Mouse (Mus musculus) urinary bladder, postnatal 4 days (tissue): ENCODE data around the gene Tshz2.

Experiments used
- DNase-seq, 2 experiments: peaks; one replicate each; pipeline ENCODE4 v3.0.0; 2021 to 2022; ENCODE audit warnings: low spot score in 2 of 2

The Tshz2 gene

DNA sequence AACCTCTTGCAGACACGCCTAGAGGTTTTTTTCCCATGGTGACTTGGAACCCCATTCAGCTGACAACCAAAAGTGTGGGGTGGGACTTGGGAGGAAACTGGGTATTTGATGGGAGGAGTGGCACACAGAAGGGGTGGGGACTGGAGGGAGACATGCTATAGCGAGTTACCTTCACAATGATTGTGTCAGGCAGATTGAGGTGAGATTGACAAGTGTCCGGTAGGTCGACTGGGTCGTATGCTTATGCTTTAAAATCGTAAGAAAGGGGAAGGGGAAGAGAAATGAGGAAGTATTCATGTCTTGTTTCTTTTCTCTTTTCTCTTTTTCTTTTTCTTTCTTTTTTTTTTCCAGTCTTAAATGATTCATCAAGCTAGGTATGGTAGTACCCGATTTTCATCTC, 236.7 kb downstream of the Tshz2 start:
- no peak for DNase-seq

DNA sequence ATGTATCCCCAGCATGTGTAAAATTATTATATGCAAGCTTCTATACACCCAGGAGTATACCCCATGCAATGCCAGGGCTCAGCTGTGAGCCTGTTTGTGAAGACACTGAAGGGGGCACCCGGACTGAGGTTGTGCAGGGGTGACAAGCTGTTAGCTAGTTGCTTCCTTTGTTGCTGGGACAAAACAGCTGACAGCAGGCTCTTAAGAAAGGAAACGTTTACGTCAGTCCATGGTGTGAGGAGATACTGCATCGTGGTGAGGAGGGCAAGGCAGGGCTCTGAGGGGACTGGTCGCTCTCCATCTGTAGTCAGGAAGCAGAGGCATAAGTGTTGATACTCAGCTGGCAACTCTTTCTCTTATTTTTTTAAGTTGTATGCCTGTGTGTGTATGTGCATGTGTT, 237.7 kb downstream of the Tshz2 start:
- no peak for DNase-seq

DNA sequence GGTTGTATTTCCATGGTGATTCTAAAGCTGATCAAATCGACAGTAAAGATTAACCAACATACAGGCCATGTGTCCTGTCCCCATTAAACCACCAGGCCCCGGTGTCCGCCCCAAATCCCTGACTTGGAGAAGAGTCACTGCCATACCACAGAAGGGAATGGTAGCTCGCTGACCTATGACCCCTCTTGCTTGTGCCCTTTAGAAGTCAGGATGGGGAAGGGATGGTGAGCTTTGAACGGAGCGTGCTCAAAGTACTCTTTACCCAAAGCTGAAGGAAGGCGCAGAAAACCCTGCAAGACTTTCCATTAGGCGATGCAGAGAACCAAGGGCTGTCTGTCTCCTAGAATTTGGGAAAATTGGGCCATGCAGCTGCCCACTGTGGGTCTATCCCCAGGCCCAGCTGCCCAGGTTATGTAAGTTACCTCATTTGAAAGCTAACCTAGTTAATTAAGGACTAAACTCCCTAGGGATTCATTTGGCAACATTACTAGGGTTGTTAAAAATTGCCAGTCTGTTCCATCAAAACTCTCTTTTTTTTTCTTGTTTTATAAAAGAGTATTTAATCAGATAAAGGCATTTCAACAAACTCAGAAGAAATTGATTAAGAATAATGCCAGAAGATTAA, 238.7 kb downstream of the Tshz2 start:
- DNase-seq: no peak

DNA sequence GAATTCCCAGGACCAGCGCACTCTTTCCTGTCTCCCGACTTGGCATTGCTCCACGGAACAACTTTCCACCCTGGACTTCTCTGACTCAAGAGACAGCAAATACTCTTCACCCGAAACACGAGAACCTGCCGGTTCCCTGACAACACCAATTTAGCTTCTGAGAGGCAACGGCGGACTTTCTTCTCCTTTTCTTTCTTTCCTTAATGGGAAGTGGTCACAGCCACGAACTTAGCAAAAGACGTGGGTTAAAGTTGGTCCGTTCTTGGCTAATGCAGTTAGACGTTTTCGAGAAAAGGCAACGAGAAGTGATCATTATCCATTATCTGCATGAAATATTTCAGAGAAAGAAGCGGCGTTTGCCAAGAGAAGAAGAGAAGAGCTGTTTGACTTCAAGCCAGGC, 240.6 kb downstream of the Tshz2 start:
- DNase-seq: no peak

DNA sequence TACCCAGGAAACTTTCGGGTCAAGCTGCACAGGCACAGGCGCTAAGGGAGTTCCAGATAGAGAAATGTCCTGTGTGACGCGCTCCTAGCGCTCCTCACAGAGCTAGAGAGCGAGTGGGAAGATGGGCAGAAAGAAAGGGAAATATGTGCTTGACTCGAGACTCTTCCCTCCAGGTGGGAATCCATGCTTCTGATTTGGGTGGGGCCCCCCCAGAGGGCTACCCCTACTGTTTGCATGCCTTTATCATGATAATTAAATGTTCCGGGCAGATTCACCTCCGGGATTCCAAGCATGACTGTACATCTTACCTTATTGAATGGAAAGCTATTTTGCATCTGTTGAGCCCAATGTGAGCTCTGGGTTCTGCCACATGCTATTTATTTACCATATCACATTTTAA, 255.1 kb downstream of the Tshz2 start:
- DNase-seq: no peak

DNA sequence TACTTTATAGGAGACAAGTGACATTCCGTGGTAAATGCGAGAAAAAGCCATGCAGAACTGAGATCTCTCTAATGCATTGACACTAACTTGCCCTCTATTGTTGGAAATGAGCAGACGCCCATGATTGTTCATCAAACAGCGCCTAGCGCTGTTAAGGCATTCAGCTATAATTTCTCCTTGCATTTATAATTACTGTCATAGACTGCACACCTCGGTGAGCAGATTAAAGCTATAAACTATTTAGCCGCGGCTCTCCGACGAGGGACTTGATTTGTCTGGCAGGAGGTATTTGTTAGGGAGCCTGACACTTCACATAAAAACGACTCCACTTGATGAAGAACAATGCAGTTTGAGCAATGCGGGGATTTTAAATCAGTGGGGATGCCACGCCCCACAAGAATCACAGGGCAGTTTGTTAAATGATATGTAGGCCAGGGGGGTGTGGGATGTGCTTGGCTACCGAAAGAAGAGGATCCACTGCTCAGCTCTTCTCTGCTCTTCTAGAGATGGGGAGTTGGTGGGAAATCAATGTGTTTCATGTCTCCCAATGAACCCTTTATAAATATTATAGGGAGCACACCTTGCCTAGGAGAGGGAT, 259.7 kb downstream of the Tshz2 start:
- DNase-seq: no peak

DNA sequence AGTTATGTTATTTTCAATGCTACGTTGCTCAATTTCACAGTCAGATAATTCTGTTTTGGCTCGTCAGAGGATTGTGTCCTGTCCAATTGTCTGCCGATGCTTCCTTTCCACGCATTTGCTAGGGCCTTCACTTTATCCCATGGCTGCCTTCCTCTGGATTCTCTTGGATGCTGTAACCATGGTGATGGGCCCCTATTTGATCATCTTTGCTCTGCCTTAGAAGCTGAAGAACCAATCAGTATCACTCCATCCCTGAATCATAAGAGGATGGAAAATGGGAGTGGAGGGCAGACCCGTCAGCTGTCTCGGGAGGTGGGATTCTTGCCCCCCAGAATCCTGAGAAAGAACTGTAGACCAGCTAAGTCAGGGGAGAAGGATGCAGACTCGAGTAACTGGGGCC, 270.1 kb downstream of the Tshz2 start:
- DNase-seq: no peak

DNA sequence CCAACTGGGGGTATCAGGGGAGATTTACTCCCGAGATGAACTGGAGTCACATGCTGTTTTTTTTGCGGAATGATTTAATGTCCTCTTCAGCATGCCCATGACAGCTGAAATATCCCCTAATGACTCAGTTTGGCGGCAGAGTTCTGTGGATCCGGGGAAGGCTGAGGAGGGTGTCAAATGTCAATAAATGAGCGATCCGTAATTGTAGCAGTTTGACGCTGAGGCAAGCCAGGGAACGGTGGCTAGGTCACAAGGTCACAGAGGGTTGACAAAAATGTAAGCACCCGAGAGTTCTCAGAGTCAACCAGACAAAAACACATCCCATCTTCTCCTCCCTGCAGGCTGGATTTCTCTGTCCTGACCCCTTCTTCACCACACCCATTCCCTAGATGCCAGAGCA, 273.6 kb downstream of the Tshz2 start:
- no peak for DNase-seq

DNA sequence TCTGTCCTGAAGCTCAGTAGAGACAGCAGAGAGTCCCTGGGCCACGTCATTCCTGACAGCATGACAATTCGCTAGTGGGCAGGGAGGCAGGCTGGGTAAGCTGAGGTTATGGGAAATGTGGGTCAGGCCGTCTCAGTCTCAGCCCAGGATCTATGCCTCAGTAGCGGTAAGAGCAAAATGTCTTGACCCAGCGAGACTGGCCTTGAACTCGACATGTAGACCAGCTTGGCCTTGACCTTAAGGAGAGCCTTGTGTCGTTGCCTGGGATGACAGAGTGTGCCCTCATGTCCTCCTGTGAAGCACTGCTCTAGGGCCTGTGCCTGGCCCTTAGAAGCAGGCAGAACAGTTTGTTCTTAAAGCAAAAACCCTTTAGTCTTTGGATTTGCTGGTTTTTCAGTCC, 275.2 kb downstream of the Tshz2 start:
- no peak for DNase-seq

DNA sequence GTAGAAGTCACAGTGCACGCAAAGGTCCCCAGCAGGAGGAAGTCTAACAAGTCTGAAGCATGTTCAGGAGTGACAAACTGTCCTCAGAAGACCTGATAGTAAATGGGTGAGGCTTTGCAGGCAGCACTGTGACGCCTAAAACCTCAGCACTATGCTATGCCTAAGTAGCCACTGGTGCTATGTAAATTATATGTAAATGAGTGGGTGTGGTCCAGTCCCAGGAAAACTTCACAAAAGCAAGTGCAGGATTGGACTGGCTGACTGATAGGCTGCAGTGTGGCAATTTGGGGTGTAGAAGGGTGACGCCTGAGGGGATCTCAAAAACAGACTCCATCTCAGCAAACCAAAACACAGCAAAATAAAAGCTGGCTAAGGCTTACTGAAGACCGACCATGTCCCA, 277.8 kb downstream of the Tshz2 start:
- no peak for DNase-seq

DNA sequence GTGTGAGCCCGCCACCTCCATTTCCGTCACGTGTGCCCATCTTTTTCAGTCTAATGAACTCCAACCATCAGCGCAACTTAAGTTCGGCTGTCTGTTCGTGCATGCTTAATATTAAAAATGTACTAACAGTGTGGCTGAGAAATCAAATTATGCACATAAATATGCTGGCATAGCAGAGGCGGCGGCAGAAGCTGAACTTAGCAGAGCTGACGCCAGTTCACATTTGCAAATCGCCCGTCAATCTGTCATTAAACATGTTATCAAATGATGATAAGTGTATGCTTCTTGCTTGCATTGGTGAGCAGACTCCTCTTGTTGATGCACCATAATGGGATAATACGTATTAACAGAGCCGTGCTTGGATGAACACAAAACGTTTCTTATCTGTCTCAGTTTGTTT, 280.0 kb downstream of the Tshz2 start:
- DNase-seq: no peak

DNA sequence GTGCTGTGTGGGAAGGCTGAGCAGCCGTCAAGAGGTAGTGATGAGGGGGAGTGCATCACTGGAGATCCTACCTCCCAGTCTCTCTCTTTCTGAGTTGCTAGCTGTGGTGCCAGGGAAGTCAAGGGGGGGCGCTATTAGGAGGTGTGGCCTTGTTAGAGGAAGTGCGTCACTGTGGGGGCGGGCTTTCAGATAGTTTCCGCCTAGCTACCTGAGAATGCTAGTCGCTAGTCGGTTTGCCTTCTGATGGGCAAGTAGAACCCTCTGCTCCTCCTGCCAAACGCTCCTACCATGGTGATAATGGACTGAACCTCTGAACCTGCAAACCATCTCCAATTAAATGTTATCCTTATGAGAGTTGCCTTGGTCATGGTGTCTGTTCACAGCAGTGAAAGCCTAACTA, 282.1 kb downstream of the Tshz2 start:
- DNase-seq: no peak

DNA sequence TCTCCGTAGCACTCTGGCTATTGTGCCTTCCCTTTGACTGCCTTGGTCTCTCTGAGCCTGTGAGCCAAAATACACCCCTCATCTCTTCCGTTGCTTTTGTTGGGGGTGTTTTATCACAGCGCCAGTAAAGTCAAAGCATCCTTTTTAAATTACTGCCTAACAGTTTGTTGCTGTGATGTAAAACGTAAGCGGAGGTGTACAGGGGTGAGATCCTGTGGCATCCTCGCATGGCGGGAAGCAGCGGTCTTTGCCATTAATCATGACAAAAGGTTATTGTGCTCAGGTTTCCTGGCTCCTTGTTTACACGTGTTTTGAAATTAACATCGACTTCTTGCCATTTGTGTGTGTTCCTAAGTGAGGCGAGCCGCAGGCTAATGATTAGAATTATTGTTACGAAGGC, 282.5 kb downstream of the Tshz2 start:
- no peak for DNase-seq

DNA sequence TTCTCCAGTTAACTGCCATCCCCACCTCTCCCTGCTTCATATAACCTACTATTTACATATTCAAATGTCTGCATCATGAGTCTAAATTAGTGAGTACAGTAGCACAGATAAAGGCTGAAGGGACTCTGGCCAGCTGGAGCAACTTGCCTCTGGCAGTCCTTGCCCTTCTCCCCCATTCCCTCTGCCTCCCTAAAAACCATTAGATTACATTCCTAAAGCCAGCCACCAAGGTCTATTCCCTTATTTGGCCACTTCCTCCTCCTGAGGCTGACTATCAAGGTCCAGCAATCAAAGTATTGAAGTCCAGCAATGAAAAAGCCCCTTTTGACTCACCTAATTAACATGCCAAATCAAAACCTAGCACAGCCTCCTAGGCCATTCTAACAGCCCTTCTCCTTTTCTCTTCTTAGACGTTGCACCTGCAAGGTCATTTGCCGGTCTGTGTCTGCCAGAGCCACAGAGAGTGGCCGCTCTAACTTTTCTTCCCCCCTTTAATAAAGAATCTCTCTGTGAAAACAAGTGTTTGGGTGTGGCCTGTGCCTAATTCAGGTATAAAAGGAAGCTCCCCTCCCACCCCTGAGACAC, 286.4 kb downstream of the Tshz2 start:
- no peak for DNase-seq

DNA sequence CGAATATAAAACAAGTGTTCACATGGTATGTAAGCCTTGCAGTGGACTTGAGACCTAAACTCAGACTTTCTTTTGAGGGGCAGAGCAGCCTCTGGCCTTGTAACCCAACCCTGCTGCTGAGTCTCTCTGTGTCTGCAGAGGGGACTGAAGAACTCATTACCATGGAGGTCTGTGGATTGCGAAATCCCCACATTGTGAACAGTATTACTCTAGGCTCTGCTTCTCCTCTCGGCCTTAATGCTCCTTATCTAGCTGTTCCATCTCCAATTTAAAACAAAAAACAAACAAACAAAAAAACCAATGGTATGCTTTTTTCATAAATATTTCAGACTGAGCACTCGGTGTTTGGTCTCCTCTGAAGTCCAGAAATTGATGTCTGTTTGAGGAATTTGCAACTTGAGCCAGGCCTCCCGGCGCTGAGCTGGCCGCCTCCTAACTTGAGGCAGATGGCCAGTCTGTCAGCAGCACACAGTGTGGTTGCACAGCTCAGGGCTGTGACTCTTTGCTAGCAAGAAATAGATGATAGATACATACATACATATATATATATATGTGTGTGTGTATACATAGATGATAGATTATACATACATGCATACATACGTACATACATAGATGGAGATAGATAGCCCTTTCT, 291.5 kb downstream of the Tshz2 start:
- DNase-seq: no peak

DNA sequence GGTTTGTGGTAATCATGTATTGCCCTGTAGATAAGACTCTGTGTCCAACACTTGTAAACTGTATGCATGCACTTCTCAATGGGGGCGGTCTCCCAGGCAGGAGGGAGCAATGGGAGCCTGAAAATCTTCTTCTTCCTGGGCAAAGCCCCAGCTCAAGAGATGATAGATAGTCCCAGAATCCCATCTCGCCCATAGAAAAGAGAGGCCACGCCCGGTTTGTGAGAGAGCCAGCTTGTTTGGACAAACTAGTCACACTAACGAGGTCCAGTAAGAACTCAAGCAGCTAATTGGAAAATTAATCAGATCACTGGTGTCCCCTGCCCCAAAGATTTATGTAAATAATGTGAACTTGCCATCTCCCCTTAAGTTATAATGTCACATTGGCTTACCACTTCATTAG, 292.7 kb downstream of the Tshz2 start:
- DNase-seq: peak in 1 of 2 experiments; percentile 47

DNA sequence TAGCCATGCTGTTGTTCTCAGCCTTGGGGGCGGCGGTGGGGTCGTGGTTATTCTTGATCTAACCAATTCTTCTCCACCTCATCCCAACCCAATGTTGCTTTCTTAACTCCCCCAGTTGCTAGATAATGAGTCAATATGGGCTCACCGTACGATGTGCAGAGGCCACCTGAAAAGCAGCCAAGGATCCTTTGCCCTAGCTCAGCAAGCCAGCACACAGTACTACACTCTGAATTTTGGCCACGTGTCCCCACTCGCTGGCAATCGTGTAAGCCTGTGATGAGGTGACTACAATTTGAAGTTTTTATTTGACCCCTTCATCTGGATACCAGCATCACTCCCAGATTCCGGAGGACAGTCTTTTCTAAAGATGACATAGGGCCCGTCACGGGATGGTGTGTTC, 293.2 kb downstream of the Tshz2 start:
- peak in 1 of 2 experiments; percentile 39 for DNase-seq

DNA sequence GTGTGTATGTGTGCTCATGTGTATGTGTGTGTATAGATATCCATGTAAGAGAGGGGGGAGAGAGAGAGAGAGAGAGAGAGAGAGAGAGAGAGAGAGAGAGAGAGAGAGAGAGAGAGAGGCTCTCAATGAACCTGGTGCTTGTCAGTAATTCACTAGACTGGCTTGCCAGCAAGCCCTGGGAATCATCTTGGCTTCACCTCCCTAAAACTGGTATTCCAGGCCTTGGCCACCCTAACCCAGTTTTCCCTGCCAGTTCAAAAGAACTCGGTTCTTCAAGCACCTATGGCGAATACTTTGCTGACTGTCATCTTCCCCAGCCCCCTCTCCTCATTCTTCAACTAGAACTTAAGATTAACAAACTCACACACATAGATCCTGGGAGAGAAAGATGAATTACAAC, 294.6 kb downstream of the Tshz2 start:
- DNase-seq: no peak

DNA sequence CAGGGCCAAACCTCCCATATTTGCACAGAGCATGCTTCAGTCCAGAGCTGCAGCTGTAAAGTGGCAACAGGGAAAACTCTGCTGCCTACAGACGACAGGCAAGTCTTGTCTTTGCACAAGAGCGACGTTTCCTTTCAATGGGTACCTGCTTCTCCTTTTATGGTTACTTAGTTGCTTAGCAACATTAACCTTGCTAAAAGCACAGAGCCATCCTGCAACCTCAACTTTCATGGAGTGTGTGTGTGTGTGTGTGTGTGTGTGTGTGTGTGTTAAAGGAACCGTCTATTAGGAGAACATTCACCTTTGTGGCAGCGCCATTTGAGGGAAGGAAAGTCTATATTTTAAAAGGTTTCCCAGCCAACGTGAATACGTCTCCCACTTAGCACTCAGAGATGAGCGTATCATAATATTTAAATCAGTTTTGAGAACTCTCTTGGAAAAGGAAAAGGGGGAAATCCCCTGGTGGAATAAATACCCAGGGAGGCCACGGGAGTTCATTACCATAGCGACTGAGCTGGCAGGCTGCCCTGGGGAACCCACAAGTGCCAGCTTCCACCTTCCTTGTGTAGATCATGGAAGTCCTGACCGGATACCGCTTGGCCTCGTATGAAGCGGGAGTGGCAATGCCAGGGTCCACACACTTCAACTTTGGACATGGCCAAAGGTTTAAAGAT, 295.8 kb downstream of the Tshz2 start:
- DNase-seq: no peak

DNA sequence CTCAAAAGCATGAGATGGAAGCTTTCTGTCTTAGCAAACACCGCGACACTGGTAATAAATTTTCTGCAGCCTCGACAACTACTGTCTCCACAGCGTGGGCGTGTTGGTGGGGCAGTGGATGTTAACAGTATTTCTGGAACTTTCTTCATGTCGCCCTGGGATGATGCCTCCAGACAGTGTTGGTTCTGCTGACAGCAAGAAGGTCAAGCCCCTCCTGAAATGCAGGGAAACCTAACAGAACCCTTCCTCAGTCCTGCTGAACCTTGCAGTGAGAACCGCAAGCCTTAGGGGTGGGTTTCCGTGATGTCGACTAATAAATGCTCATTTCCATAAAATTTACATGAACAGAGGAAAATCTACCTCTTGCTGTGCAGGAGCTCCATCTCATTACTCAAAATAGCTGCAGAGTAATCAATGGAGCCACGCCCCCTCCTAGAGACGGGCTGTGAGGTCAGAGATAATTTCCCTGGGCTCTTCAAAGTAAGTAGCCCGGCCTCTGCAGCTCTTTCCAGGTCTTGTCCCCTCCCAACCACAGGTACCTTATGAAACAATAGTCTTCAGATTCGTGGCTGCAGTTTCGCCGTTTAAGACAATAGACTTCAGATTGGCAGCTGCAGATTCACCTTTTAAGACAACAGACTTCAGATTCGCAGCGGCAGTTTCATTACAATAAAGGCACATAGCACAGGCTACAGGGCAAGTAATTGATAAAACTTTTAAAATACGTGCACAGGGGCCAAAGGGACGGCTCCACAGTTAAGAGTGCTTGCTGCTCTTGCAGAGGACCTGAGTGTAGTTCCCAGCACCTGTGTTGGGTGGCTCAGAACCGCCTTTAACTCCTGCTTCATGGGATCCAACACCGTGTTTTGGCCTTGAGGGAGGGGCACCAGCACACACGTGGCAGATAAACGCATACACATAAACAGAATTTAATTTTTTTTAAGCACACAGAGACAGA, 297.0 kb downstream of the Tshz2 start:
- no peak for DNase-seq

DNA sequence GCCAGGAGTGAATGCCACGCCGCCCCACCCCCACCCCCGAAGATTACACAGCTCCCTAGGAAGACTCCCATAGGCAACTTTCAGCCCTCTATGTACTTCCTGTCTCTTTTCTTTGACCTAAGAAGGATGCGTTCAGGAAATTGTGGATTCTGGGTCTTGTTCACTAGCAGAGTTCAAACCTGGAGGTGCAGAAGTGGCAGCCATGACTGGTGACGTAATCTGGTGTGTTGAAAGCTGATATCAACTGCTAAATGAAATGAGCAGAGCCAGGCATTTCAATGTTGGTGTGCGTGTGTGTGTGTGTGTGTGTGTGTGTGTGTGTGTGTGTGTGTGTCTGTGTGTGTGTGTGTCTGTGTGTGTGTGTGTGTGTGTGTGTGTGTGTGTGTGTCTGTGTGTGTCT, 302.8 kb downstream of the Tshz2 start:
- DNase-seq: no peak
